Mouse (Mus musculus): ENCODE data around the gene Olfr281. TPM values are rescaled to one million over a fixed set of nuclear protein-coding genes. Genes with fewer than 3 reads are reported as not detected.
"Not testable (repeated sequence)": the region's sequence is repeated elsewhere in the genome, so short reads cannot be mapped to it uniquely, and the experiment has no call there.

Gene Olfr281
- polyA plus RNA-seq, 1 experiment from 2014 or later: not detected

DNA sequence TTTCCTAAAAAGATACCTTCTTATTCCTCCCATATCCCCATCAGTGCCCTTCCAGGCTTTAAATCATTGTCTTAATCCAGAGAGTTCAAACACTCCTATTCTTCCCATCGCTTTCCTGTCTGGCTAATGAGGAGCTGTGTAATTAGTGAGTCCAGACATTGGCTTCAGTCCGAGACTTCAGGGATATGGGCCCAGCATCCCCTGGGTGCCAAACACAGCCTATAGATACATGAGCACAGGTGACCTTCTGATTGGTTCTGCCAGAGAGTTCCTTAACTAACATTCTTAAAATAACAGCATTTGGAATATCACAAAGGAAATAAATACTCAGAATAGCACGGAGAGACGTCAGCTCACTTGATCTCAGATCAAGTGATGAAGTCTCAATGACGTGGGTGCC is 21.5 kb upstream of the Olfr281 start, which contains the start of gene Olfr282:
Gene Olfr282, plus strand, starts transcription at position 301 of the 400 bp plus-strand sequence.
- not testable (repeated sequence) for H3K4me3 ChIP-seq; H3K36me3 ChIP-seq; H3K4me2 ChIP-seq; H3K27ac ChIP-seq; H3K9me3 ChIP-seq (replicated peaks); ATAC-seq (replicated peaks; ENCODE audit: insufficient number of reproducible peaks, insufficient read depth, low FRiP score, low read depth); H3K27me3 ChIP-seq; H3K4me1 ChIP-seq (replicated peaks); H3K9ac ChIP-seq
- WGBS: 53% methylated on average over 5 of the region's 5 CpGs

DNA sequence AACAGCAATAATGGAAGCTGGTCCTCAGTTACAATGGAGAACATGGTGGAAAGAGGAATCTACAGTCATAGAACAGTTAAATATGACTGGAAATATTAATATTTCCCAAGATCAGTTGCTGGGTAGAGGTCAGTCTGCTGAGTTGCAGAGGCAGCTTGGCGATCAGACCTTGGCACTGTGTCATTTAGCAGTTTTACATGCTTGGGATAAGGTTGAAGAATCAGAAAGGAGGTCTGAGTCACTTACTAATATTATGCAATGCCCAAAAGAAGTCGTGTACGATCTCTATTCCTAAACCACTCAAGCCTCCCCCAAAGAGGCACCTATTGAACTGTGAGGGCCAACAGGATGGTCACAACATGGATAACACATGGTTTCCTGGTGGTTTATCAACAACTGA is 7.8 kb upstream of the Olfr281 start:
- ATAC-seq (replicated peaks; ENCODE audit: insufficient number of reproducible peaks, insufficient read depth, low FRiP score, low read depth): no peak
- H3K9ac ChIP-seq: no peak overlapping the region
- no peak overlapping the region for H3K4me2 ChIP-seq
- no peaks in the 10 kb centered on the region for H3K36me3 ChIP-seq
- WGBS: 73% methylated on average over 3 of the region's 3 CpGs
- no peak overlapping the region for H3K4me3 ChIP-seq
- H3K9me3 ChIP-seq (replicated peaks): no peaks in the 10 kb centered on the region
- no peaks in the 10 kb centered on the region for H3K27me3 ChIP-seq
- no peak overlapping the region for H3K27ac ChIP-seq
- no peaks in the 10 kb centered on the region for H3K4me1 ChIP-seq (replicated peaks)

DNA sequence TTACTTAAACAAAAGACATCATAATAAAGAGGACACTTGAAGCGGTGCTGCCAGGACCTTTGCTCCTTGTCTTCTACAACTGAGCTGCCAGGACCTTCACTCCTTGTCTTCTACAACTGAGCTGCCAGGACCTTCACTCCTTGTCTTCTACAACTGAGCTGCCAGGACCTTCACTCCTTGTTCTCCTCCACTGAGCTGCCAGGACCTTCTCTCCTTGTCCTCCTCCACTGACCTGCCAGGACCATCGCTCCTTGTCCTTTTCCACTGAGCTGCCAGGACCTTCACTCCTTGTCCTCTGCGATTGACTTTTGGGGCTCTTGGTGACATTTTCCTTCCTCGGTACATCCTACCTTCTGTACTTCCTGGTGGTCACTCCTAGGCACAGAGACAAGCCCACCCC is 3.9 kb upstream of the Olfr281 start:
- Histone ChIP-seq H3K9ac (no peak overlapping the region), H3K36me3 (no peaks in the 10 kb centered on the region), H3K4me3 (no peak overlapping the region), H3K27me3 (no peaks in the 10 kb centered on the region), H3K9me3 (replicated peaks) (no peaks in the 10 kb centered on the region), H3K4me1 (replicated peaks) (no peaks in the 10 kb centered on the region), H3K4me2 (no peak overlapping the region), H3K27ac (no peak overlapping the region)
- no peak for ATAC-seq (replicated peaks; ENCODE audit: insufficient number of reproducible peaks, insufficient read depth, low FRiP score, low read depth)
- WGBS: 54% methylated on average over 4 of the region's 4 CpGs

DNA sequence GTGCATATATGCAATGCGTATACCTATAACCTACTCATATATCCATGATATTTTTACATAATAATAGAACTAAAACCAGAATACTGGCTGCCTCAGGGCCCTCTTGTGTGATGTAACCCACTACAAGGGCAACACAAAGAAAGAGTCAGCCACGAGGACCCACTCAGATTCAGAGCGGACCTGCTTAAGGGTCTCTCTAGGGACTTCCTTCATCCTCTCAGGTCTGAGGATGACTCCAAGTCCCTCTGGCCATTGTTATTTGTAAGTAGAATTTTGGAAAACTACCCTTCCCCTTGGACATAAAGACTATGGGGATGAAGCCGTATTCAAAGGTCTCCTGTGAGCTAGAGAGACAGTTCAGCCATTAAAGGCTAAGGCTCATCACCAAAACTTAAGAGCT is 17.2 kb downstream of the Olfr281 start, which contains the start of gene OR5BS1P:
Gene OR5BS1P, plus strand, starts transcription at position 301 of the 400 bp plus-strand sequence.
- H3K4me2 ChIP-seq: no peak within 1 kb of the TSS
- H3K27ac ChIP-seq: no peak within 1 kb of the TSS
- H3K36me3 ChIP-seq: no peaks in the 10 kb centered on the region
- no peak within 1 kb of the TSS for H3K4me3 ChIP-seq
- H3K27me3 ChIP-seq: no peaks in the 10 kb centered on the region
- H3K9me3 ChIP-seq (replicated peaks): no peaks in the 10 kb centered on the region
- H3K9ac ChIP-seq: no peak within 1 kb of the TSS
- H3K4me1 ChIP-seq (replicated peaks): no peaks in the 10 kb centered on the region
- no peak for ATAC-seq (replicated peaks; ENCODE audit: insufficient number of reproducible peaks, insufficient read depth, low FRiP score, low read depth)
- WGBS: 84% methylated on average over 4 of the region's 4 CpGs

DNA sequence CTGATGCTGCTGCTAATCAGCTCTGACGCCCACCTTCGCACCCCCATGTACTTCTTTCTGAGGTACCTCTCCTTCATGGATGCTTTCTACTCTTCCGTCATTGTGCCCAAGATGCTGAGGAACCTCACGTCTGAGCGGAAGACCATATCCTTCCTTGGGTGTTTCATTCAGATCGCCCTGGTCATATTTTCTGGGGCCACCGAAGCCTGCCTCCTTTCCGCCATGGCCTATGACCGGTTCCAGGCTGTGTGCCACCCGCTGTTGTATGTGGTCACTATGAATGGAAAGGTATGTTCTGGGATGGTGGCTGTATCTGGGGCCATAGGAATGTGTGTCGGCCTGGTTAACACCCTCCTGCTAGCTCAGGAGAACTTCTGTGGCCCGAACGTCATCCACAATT is 19.2 kb downstream of the Olfr281 start:
- Histone ChIP-seq H3K4me3 (no peak overlapping the region), H3K4me1 (replicated peaks) (no peaks in the 10 kb centered on the region), H3K9me3 (replicated peaks) (no peaks in the 10 kb centered on the region), H3K27ac (no peak overlapping the region), H3K4me2 (no peak overlapping the region), H3K9ac (no peak overlapping the region), H3K36me3 (no peaks in the 10 kb centered on the region), H3K27me3 (no peaks in the 10 kb centered on the region)
- no peak for ATAC-seq (replicated peaks; ENCODE audit: insufficient number of reproducible peaks, insufficient read depth, low FRiP score, low read depth)
- WGBS: 84% methylated on average over 13 of the region's 13 CpGs

DNA sequence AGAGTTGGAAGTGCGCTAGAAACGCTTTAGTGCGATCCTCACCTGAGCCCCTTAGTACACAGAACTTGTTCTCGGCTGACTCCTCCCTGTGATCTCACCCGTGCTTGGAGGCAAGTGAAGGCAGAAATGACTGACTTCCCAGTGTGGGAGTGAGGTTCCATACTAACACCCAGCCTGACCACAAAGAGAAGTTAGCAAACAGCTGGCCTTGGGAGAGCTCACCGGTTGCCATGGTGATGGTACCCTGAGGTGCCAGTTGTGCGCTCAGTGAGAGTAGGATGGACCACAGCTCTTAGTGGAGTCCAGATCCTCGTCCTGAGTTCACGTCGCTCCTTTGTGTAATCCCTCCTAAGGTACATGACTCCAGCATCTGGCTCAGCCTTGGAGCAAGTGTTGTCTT is 22.6 kb downstream of the Olfr281 start:
- WGBS: 78% methylated on average over 10 of the region's 10 CpGs
- Histone ChIP-seq H3K36me3 (no peaks in the 10 kb centered on the region), H3K4me3 (no peak overlapping the region)

DNA sequence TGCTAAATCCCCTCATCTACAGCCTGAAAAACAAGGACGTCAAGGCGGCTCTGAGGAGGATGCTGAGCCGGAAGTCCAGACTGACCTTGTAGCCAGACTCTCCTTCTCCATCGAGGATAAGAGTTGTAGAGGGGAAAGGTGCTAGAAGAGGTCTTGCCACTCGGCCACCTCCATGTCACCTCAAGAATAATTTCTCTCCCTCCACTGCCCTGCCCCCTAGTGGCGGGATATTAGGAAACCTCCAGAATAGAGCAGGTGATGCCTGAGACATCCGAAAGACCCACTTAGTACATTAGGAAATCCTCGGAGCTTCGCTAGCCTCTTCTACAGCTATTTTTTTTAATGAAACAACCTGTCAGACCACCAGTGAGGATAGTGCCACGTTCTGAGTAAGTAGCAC is 23.0 kb downstream of the Olfr281 start:
- Histone ChIP-seq H3K9ac (no peak overlapping the region), H3K4me2 (no peak overlapping the region), H3K4me3 (no peak overlapping the region), H3K27me3 (0 out of 2 replicates have a peak, but pooled peaks cover 3% of the 10 kb centered on the region), H3K9me3 (replicated peaks) (no peaks in the 10 kb centered on the region), H3K36me3 (no peaks in the 10 kb centered on the region), H3K27ac (no peak overlapping the region), H3K4me1 (replicated peaks) (no peaks in the 10 kb centered on the region)
- 49% methylated on average over 10 of the region's 10 CpGs for WGBS
- ATAC-seq (replicated peaks; ENCODE audit: insufficient number of reproducible peaks, insufficient read depth, low FRiP score, low read depth): no peak

More for the DNA sequence above, 22.6 kb downstream of the Olfr281 start:
- no peak overlapping the region for H3K4me2 ChIP-seq
- no peak for ATAC-seq (replicated peaks; ENCODE audit: insufficient number of reproducible peaks, insufficient read depth, low FRiP score, low read depth)
- H3K4me1 ChIP-seq (replicated peaks): no peaks in the 10 kb centered on the region
- H3K27ac ChIP-seq: no peak overlapping the region
- no peaks in the 10 kb centered on the region for H3K9me3 ChIP-seq (replicated peaks)
- 0 out of 2 replicates have a peak, but pooled peaks cover 3% of the 10 kb centered on the region for H3K27me3 ChIP-seq
- H3K9ac ChIP-seq: no peak overlapping the region

DNA sequence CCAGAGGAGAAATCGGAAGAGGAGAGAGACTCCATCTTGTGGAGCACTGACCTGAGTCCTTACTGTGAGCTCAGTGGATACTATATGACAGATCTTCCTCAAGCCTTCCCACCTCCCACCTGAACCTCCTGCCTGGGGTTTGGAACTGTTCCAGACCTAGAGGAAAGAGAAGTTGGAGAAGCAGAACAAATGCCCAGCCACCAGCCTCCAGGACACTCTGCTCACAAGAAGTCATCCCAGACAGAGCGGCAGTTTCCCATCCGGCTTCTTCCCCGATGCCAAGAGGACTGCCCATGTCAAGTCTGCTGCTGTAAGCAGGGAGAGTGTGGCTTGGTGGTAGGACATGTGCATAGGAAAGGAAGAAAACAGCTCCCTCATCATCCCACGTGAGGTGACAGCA is 23.9 kb downstream of the Olfr281 start:
- Histone ChIP-seq H3K36me3 (no peaks in the 10 kb centered on the region), H3K9me3 (replicated peaks) (no peaks in the 10 kb centered on the region), H3K27me3 (0 out of 2 replicates have a peak, but pooled peaks cover 3% of the 10 kb centered on the region), H3K4me2 (no peak overlapping the region), H3K27ac (no peak overlapping the region), H3K4me1 (replicated peaks) (no peaks in the 10 kb centered on the region), H3K9ac (no peak overlapping the region), H3K4me3 (no peak overlapping the region)
- ATAC-seq (replicated peaks; ENCODE audit: insufficient number of reproducible peaks, insufficient read depth, low FRiP score, low read depth): no peak
- 79% methylated on average over 5 of the region's 5 CpGs for WGBS

DNA sequence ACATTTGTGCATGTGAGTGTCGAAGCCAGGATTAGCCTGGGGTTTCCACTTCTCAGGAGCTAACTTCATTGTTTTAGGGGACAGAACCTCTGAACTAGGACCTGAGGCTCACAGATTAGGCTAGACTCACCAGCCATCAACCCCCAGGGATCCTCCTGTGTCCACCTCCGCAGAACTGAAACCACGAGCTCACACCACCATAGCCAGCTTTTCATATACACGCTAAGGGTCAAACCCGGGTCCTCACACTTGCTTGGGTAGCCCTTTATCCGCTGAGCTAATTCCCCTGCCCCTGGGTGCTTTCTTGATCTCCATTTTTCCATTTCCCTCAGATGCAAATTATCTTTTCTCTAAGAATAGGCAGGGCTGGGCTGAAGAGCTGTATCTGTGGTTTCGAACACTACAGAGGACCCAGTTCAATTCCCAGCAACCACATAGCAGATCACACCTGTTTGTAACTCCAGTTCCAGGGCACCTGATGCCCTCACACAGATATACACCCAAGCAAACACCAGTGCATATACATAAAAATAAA is 27.2 kb downstream of the Olfr281 start:
- H3K27ac ChIP-seq: no peak overlapping the region
- H3K27me3 ChIP-seq: 0 out of 2 replicates have a peak, but pooled peaks cover 3% of the 10 kb centered on the region
- ATAC-seq (replicated peaks; ENCODE audit: insufficient number of reproducible peaks, insufficient read depth, low FRiP score, low read depth): no peak
- no peaks in the 10 kb centered on the region for H3K9me3 ChIP-seq (replicated peaks)
- H3K4me2 ChIP-seq: no peak overlapping the region
- no peaks in the 10 kb centered on the region; the same call in 1 of the 2 replicates for H3K4me1 ChIP-seq (replicated peaks)
- no peaks in the 10 kb centered on the region for H3K36me3 ChIP-seq
- H3K4me3 ChIP-seq: no peak overlapping the region
- WGBS: 68% methylated on average over 7 of the region's 7 CpGs
- no peak overlapping the region for H3K9ac ChIP-seq

DNA sequence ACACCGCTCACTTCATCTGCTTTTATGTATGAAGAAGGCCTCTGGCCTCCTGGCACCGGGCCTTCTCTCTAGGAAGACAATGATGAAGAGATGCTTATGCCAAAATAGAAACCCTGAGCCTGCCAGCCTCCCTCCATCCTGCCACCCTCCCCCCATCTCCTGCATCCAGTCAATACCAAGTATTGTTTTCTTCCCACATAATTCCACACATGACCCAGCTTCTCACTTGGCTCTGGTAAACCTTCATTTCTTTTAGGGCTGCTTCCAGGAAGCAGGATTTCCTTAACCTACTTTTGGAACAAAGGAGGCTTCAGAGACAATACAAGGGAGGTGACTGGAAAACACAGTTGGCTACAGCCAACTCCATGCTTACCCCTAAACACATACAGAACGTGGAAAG is 30.3 kb downstream of the Olfr281 start, which contains the start of gene Lalba:
Gene Lalba, minus strand, starts transcription at position 21 of the 400 bp plus-strand sequence.
- no peak for ATAC-seq (replicated peaks; ENCODE audit: insufficient number of reproducible peaks, insufficient read depth, low FRiP score, low read depth)
- H3K4me3 ChIP-seq: no peak within 1 kb of the TSS
- H3K4me2 ChIP-seq: no peak within 1 kb of the TSS
- H3K9ac ChIP-seq: no peak within 1 kb of the TSS
- H3K9me3 ChIP-seq (replicated peaks): no peaks in the 10 kb centered on the region
- H3K36me3 ChIP-seq: no peaks in the 10 kb centered on the region
- H3K27ac ChIP-seq: no peak within 1 kb of the TSS
- WGBS: 47% methylated on average over 3 of the region's 3 CpGs
- 0 out of 2 replicates have a peak, but pooled peaks cover 3% of the 10 kb centered on the region for H3K27me3 ChIP-seq
- H3K4me1 ChIP-seq (replicated peaks): no peaks in the 10 kb centered on the region; the same call in 1 of the 2 replicates

DNA sequence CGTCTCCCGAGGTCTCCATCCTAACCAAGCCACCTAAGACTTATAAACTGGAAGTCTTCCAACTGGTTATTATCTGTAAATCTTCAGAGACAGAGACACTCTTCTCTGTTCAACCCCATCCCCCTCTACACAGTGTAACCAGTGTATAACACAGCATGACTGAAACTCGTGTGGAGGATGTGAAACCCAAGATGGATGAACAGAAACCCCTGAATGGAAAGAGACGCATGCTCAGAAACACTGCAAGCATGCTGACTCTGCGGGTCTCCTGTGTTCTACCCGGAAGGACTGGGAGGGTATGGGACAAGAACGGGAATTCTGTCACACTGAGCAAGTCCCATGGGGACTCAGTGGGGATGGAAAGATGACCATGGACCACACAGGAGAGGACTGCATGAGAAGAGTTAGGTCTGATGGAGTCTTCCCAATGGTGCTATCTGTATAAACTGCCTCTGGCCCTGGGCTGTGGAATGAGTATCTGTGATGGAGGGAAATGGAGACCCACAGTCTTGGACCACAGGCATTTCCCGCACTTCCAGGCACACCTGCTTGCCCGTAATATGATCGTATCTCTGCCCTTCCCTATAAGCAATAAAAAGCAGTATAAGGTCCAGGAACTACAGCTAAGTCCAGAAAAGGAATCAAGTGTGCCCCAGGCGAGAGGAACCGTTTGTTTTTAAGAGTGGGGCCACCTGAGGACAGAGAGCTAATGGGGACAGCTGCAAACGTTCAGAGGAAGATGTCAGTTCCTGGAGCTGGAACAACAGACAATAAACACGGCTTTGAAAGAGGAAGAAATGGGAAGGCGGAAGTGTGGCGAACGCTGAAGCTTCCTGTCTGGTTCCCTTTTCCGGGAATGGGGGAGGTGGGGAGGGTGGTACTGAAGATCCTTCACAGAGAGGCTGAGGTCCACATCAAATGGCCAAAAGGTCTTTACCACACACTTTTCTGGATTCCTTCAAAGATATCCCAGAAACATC is 31.8 kb downstream of the Olfr281 start:
- no peaks in the 10 kb centered on the region for H3K36me3 ChIP-seq
- H3K4me1 ChIP-seq (replicated peaks): no peaks in the 10 kb centered on the region; the same call in 1 of the 2 replicates
- no peak overlapping the region for H3K27ac ChIP-seq
- no peak overlapping the region for H3K9ac ChIP-seq
- H3K4me3 ChIP-seq: no peak overlapping the region
- no peak for ATAC-seq (replicated peaks; ENCODE audit: insufficient number of reproducible peaks, insufficient read depth, low FRiP score, low read depth)
- H3K27me3 ChIP-seq: 0 out of 2 replicates have a peak, but pooled peaks cover 3% of the 10 kb centered on the region
- no peaks in the 10 kb centered on the region for H3K9me3 ChIP-seq (replicated peaks)
- H3K4me2 ChIP-seq: no peak overlapping the region
- WGBS: 56% methylated on average over 18 of the region's 18 CpGs
